Mouse (Mus musculus): Measurements from ENCODE around the gene Slamf7.

Slamf7 gene

GRCm38 (mm10) chr1:171631447-171631846, 21.4 kb downstream of the Slamf7 start:
- peak in 1 of 2 experiments; percentile 5 for DNase-seq

- no peak for DNase-seq
These were observed 21.9 kb downstream of the Slamf7 start for GRCm38 (mm10) chr1:171630912-171631311.

GRCm38 (mm10) chr1:171630041-171630440, 22.8 kb downstream of the Slamf7 start:
- DNase-seq, result no peak

GRCm38 (mm10) chr1:171629168-171629567, 23.7 kb downstream of the Slamf7 start:
- no peak for DNase-seq

- DNase-seq, result no peak
These were observed 25.0 kb downstream of the Slamf7 start for GRCm38 (mm10) chr1:171627801-171628200.

- DNase-seq, result no peak
These were observed 32.7 kb downstream of the Slamf7 start for GRCm38 (mm10) chr1:171620091-171620490.

DNA sequence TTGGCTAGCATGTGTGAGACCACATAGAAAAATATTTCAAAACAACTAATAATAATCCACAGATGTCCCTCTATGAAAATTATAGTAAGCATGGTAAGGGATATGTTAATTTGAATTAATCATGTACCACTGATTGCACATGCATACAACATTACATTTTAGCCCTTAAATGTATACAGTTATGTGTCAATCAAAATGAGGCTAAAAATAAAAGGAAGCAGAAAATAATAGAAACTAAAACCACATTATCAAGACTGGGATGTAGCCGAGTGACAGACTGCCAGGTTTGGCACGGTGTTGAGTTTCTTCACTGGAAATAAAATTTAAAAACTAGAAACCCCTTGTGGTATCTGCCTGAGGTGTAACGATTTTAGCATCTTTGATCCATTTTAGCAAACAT, 33.2 kb downstream of the Slamf7 start:
- DNase-seq, result no peak

DNA sequence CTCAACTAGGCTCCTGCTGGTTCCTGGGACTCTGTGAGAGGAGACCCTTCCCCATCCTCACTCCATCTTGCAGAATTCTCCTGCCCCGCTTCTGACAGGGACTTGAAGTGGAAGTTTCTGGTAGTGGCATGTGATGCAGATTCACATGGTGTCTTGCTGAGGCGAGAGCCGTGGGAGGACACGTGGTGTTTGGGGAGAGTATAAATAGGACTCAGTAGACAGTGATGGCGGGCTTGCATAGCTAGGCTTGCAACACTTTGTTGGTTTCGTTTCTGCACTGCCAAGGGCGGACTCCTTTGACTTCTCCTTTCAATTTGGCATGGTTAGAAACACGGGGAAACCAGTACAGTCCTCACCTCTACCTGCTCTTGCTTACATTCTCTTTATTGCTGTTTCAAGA, 33.8 kb downstream of the Slamf7 start:
- DNase-seq, result peak in 1 of 2 experiments; percentile 6

DNA sequence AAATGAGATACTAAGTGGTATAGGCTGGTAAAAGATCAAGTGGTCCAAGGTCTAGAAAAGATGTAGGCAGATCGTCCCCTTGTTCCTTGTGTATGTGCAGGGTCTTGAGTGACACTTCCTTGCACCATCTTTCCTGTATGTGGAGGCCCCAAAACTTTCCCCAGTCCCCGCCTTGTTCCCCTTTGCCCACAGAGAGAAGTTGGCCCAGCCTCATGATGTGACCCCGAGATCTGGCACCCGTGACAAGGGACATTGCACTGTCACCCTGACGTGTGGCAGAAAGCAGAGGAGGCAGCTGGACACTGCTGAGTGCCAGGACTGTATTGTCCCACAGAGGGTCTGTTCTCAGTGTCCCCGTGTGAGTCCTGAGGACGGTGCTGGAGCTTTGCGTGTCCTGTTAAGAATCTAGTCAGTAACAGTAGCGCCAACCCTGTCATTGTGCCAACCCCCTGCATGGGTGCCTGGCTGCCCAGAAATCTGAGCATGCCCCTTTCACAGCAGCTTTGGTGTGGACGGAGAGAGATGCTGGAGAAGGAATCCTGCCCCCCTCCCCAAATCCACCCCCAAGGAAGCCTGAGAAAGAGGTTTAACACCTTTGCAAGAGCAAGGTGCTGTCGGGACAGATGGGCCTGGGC, 35.8 kb downstream of the Slamf7 start:
- DNase-seq, result no peak

DNA sequence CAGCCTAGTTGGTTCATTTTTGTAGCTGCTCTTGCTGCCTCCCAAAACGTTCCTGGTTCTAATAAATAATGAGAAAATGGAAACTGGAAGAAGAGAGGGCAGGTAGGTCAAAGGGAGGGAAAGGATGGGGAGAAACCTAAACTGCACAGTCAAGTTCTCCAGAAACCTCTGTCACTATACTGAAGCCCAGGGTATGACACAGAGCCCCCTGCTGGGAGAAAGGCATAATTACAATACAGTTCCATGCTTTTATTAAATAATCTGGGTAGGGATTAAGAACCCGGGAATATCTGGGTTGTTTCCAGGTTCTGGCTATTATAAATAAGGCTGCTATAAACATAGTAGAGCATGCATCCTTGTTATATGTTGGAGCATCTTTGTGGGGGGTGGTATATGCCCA, 38.9 kb downstream of the Slamf7 start:
- DNase-seq, result no peak

DNA sequence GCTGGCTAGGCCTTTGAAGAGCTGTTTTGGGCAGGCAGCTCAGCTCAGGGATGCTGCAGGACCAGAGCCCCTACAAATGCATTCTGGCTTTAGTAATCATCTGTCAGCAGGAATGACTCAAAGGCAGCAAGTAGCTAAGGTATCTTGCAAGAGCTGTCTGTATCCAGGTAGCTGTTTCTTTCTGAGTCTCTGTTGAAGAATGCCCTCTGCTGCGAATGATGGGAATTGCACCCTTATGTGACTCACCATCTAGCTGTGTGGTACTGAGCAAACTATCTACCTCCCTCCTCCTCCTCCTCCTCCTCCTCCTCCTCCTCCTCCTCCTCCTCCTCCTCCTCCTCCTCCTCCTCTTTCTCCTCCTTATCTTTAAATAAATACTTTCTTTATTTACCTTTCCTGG, 42.1 kb downstream of the Slamf7 start:
- DNase-seq, result peak in 1 of 2 experiments; percentile 32

DNA sequence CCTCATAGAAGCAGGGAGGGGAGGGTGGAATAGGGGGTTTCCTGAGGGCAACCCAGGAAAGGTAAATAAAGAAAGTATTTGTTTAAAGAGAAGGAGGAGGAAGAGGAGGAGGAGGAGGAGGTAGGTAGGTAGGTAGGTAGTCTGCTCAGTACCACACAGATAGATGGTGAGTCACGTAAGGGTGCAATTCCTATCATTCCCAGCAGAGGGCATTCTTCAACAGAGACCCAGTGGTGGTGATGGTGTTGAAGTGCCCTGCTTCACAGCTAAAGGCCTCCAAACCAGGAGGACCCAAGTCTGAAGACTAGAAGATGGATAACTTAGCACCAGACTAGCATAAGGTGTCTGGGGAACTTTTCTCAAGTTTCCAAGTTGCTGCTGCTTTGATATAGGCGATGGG, 42.8 kb downstream of the Slamf7 start:
- DNase-seq, result no peak

DNA sequence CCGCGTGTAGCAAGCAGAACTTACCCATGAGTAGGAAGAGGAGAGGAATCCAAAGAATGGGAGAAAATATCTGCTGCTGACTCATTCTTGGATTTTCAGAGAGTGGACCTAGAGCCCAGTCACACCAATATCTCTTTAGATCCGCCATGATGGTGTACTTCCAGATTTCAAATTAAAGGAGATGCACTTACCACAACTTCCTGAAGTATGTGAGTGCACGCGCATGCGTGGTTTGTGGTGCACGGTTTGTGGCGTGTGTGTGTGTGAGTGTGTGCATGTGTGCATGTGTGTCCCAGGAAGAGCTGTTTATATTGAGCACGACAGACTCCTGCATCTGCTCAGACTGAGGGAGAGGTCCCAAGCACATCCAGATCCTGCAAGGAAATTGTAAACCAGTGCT, 45.7 kb downstream of the Slamf7 start, which contains the start of gene Ly9:
Ly9 (minus strand) TSS at position 235 of the 400 bp plus-strand sequence.
- DNase-seq, result no peak

DNA sequence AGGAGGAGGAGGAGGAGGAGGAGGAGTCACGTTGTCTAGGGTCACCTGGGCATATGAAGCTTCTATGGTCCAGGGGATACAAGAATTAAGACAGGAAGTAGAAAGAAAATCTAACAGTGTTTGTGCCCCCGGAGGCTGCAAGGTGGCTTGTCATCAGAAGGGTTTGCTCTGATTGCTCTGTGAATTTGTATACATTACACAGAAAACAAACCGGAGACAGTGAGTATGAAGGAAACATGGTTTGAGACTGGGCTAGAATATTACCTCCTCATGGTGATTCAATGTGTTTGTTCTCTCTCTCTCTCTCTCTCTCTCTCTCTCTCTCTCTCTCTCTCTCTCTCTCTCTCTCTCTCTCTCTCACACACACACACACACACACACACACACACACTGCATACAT, 46.2 kb downstream of the Slamf7 start:
- DNase-seq, result no peak

DNA sequence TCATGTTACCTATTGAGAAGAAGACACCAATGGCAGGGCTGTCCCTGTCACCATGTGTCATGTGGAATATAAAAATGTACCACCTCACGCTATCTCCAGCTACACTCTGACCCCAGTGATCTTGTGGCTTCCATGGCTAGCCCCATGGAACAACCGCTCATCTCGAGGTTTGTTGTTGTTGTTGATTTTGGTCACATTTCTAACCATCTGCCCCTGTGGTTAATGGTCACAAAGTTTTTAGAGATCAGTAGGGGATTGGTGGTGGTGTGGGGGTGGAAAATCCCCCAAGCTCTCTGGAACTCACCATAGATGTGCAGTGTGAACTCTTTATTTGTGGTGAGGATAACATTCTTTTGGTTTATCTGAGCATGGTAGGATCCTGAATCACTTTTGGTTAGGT, 48.1 kb downstream of the Slamf7 start:
- no peak for DNase-seq

DNA sequence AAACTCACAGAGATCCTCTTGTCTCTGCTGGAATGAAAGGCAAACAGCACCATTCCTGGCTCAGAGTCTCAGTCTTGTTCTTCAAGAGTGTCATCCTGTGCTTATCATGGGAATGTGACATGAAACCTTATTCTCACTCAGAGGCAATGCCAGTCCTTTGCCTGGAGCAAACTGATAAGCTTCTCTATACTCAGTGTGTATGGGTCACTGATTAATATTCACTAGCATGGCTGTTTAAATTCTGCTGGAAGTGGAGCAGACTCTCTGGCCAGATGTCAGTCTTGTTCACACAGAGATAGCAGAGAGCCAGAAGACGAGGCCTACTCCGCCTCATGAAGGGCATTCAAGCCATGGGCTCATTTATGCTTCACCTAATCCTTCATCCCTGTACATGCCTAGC, 68.3 kb downstream of the Slamf7 start:
- no peak for DNase-seq
